Mouse (Mus musculus): Measurements from ENCODE around the gene Amigo1.

GRCm38 (mm10) chr3:108226558-108227350 is 40.6 kb downstream of the Amigo1 start, which contains the start of gene Sypl2:
- TF ChIP-seq CHD1 (IDR thresholded peaks at IDR 0.05; ENCODE audit: low read depth, low read length) (no peak), MAFK (IDR thresholded peaks at IDR 0.05; ENCODE audit: borderline replicate concordance, low read depth, low read length) (no peak), USF1 (IDR thresholded peaks at IDR 0.05; ENCODE audit: low read depth, low read length) (no peak), POLR2A (IDR thresholded peaks at IDR 0.05; ENCODE audit: control insufficient read depth in 1 of 2, insufficient read depth in 1 of 2, low read depth in 1 of 2, low read length in 2 of 2, poor library complexity in 1 of 2) (no peak), ELF1 (IDR thresholded peaks at IDR 0.05; ENCODE audit: low read depth, low read length) (no peak), EP300 (IDR thresholded peaks at IDR 0.05; ENCODE audit: low read depth in 1 of 2, low read length in 2 of 2) (no peak), CTCF (IDR thresholded peaks at IDR 0.05 in 2 of 3, conservative IDR thresholded peaks at IDR 0.05 in 1 of 3; ENCODE audit: control insufficient read depth in 1 of 3, insufficient read depth in 1 of 3, low read depth in 2 of 3, low read length in 3 of 3, poor library complexity in 1 of 3, severe bottlenecking in 1 of 3) (no peak)

All from MEL (cell line).